Mouse (Mus musculus): Measurements from ENCODE around the gene Sufu.

Sufu gene

DNA sequence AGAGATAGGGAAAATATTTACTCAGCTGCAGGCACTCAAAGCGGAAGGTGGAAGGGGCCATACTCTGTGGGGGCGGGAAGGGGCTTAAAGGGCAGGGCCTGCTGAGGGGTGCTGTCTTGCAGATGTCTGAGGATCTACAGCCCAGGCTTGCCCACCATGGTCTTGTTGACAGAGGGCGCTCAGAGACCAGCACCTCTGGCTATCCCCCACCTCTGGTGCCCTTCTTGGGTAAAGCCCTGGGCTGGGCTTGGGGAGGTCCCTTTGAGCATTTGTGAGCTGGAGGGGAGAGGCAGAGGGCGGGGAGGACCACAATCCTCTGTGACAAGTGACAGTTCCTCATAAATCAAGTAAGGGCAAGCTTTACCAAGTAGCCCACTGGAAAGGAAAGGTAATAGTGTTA is 136.4 kb downstream of the Sufu start:
- no peak for DNase-seq

DNA sequence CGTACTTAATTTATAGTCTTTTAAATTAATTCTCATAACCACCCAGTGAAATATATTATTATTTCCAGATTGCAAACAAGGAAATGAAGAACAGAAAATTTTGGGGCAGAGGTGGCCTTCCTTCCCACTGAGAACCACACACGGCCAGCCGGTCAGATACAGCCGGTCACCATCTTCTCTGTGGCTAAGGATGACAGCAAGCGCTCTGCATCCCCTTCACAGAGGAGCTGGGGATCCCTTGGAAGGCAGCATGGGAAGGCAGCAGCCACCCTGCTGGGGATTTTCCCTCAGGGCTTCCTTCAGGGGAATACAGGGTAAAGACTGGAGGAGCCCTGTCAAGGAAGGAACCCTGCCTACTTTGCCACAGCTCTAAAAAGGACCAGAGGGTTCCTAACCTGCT is 136.8 kb downstream of the Sufu start:
- DNase-seq: no peak

DNA sequence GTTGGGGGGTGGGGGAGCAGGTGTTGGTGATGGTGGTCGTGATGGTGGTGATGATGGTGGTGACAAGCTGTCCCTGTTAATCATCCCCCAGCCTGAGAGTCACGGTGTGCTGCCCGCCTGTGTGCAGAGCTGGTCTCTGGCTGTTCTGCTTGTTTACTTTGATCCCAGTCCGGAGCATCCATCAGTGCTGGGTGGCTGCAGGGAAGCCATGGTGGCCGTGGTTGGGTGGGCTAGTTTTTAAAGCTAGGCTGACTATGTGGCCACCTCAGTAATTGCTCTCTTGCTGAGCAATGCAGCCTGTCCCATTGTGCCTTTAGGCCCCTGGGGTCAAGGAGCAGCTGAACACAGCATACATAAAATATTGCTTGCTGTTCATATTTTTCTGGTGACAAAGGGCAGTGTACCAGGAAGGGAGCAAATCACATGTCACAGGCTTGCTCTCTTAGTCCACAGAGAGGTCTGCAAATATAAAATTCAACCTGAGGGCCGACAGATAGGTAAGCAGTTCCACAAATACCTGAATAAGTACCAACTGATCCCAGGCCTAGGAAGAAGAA is 137.9 kb downstream of the Sufu start:
- no peak for DNase-seq

DNA sequence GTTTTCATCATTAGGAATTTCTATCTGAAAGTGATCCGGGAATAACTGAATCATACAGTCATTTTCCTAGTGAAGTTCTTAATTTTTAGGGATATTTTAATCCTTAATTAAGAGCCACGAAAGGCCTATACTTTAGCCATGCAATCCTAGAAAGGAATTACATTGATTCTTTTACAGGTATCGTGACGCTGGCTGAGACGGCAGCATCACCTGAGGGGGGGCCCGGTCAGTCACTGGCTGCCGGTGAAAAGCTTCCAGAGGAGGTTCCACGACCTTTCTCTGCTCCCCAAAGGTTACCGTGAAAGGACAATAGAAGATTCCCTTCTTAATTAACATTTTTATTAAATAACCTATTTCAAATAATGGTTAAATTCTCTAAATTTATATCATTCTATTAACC is 140.7 kb downstream of the Sufu start:
- no peak for DNase-seq

DNA sequence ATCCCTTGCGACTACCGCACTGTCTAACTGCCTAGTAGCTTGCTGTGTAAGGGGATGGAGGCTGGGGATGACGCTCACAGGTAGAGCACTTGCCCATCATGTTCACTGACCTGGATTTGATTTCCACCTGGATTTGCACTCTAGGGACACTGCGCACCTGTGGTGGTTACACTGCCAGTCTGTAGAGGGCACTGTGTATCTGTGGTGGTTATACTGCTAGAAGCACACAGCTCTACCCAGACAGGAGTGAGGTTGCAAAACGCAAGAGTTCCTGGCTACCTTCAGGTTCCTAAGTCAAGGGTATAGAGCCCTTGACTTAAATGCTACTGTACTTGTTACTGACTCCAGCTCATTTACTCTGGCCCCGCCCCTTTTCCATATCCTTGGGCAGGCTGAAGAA is 141.5 kb downstream of the Sufu start:
- no peak for DNase-seq

All from cerebellum, postnatal 10 days (tissue).